Mouse (Mus musculus) liver, adult 2 months (tissue): ENCODE data around the gene Pfdn4.

Source experiments
- CTCF ChIP-seq: fragments of 200-500 bp; IDR thresholded peaks from 2 replicates; pipeline ENCODE4 v1.5.1; 2011; ENCODE audit warnings: low read depth, low read length, control low read depth
- POLR2A ChIP-seq: fragments of 200-500 bp; IDR thresholded peaks from 2 replicates; pipeline ENCODE4 v1.6.1; 2011; ENCODE audit warnings: low read length, control low read depth; ENCODE audit not compliant: insufficient read depth; ENCODE audit errors: extremely low read depth

GRCm38 (mm10) chr2:170544159-170544558 lies 47.9 kb downstream of the Pfdn4 start:
- TF ChIP-seq POLR2A (no peak), CTCF (no peak)
